Mouse (Mus musculus) right cerebral cortex, postnatal 25 days (tissue): ENCODE results near the gene Olfr77.

Experiments used
- DNase-seq: peaks from one replicate; pipeline ENCODE4 v3.0.0; 2022

The Olfr77 gene

GRCm38 (mm10) chr9:19916565-19916964 is at the start of gene Olfr77:
Olfr77 (plus strand) TSS chr9:19916865.
- no peak for DNase-seq

- no peak for DNase-seq
Measured at GRCm38 (mm10) chr9:19887904-19888303, 28.8 kb upstream of the Olfr77 start, which contains the start of gene Olfr862. Olfr862 (minus strand) TSS chr9:19888004.

GRCm38 (mm10) chr9:19911170-19911569 is 5.5 kb upstream of the Olfr77 start:
- DNase-seq, result no peak
